Mouse (Mus musculus) forebrain, embryonic 11.5 days (tissue): ENCODE measurements around the gene Capn13. TPM values are rescaled to one million over a fixed set of nuclear protein-coding genes. Genes with fewer than 3 reads are reported as not detected.

Experiments
- ATAC-seq: fragments of 200-750 bp; cut with Nextera tagmentation; replicated peaks from 2 replicates; pipeline ENCODE4 v1.8.0; 2017; ENCODE audit warnings: moderate TSS enrichment; ENCODE audit not compliant: low FRiP score
- DNase-seq: peaks from one replicate; pipeline ENCODE4 v3.0.0-alpha.2; 2017; ENCODE audit warnings: low spot score
- H3K27ac ChIP-seq: fragments of 300-500 bp; sonication (generic); 2 replicates; pipeline ENCODE4 v1.5.1; 2014; ENCODE audit warnings: low read depth, low read length
- H3K27me3 ChIP-seq: fragments of 300-500 bp; sonication (generic); 2 replicates; pipeline ENCODE4 v1.6.1; 2014; ENCODE audit warnings: mild to moderate bottlenecking, low read length, mixed read lengths; ENCODE audit not compliant: control insufficient read depth, insufficient read depth
- H3K36me3 ChIP-seq: fragments of 300-500 bp; sonication (generic); 2 replicates; pipeline ENCODE4 v1.6.1; 2014; ENCODE audit warnings: mild to moderate bottlenecking, low read length, moderate library complexity, mixed read lengths; ENCODE audit not compliant: control insufficient read depth, insufficient read depth
- H3K4me1 ChIP-seq: fragments of 300-500 bp; sonication (generic); replicated peaks from 2 replicates; pipeline ENCODE4 v1.6.1; 2014; ENCODE audit warnings: low read length, mixed read lengths; ENCODE audit not compliant: control insufficient read depth, insufficient read depth
- H3K4me2 ChIP-seq: fragments of 300-500 bp; sonication (generic); 2 replicates; pipeline ENCODE4 v1.6.1; 2014; ENCODE audit warnings: low read depth, mild to moderate bottlenecking, low read length, moderate library complexity, mixed read lengths; ENCODE audit not compliant: severe bottlenecking
- H3K4me3 ChIP-seq: fragments of 300-500 bp; sonication (generic); 2 replicates; pipeline ENCODE4 v1.5.1; 2014; ENCODE audit warnings: low read depth, low read length
- H3K9ac ChIP-seq: fragments of 300-500 bp; sonication (generic); 2 replicates; pipeline ENCODE4 v1.6.1; 2014; ENCODE audit warnings: low read length
- H3K9me3 ChIP-seq: fragments of 300-500 bp; sonication (generic); 2 replicates; pipeline ENCODE4 v1.6.1; 2016; ENCODE audit warnings: low read length, mixed read lengths; ENCODE audit not compliant: control insufficient read depth
- WGBS: fragments of 180-500 bp; shearing (Covaris S2); extraction: QIAGEN DNeasy Blood & Tissue Kit; methylation state at CpG from one replicate; pipeline ENCODE4 v1.1.7; 2014; 5-methylcytosine and 5-hydroxymethylcytosine counted together
- polyA plus RNA-seq: library from polyadenylated mRNA; unstranded; fragments of >200 nt; fragmentation: Nextera tagmentation; extraction: Ambion mirVana; gene quantifications from 2 replicates; pipeline ENCODE4 v1.2.1, GENCODE M21; 2014

Gene Capn13
- polyA plus RNA-seq, 1 experiment from 2014 or later: not detected

DNA sequence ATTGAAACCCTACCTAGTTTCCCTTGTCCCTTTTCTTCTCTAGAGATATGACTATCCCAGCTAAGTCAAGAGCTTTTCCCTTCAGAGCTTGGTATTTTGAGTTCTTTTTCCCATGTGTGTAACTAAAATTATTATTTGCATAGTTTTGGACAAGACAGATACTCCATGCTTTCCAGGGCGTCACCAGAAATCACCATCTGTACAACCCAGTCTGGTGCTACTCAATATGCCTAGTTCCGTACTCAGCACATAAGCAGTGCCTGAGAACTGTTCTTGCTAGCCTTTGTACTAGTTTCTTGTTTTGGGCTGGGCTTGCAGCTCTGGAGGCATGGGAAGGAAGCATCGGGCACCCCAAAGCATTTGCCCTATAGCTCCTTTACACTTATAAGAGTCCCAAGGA lies 19.0 kb downstream of the Capn13 start:
- H3K9ac ChIP-seq: no peak overlapping the region
- no peak overlapping the region for H3K4me2 ChIP-seq
- H3K27me3 ChIP-seq: no peaks in the 10 kb centered on the region
- 95% methylated on average over 3 of the region's 3 CpGs for WGBS
- no peaks in the 10 kb centered on the region for H3K9me3 ChIP-seq
- no peaks in the 10 kb centered on the region for H3K36me3 ChIP-seq
- ATAC-seq (no peak), DNase-seq (no peak)
- no peak overlapping the region for H3K4me3 ChIP-seq
- no peaks in the 10 kb centered on the region for H3K4me1 ChIP-seq
- H3K27ac ChIP-seq: no peak overlapping the region

DNA sequence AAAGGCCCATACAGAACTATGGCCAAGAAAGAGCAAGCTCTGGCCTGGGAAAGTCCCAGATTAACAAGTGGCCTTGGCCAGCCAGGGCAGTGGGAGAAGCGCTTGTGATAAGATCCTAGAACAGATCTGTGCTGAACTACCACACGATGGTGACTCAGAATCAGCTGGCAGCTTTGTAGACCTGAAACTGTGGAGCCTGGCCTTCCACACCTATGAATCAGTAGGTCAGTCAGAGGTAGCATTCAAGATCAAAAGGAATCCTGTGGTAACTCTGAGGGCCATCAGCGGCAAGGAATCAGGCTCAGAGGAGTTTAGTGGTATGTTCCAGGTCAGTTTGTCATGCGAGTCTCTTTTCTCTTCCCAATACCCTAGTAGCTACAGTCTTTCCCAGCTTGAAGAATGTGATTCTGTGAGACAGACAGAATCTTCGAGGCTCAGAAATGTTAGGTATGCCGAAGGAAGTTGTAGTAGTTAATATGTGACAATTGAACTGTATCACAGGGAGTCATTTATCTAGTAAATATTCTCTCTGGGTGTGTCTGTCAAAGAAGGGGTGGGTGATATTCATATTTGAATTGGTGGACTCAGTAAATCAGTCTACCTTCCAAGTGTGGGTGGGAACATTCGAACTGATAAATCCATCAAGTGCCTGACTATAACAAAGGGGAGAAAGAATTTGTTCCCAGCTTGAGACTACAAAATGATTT lies 22.7 kb downstream of the Capn13 start:
- no peak overlapping the region for H3K27ac ChIP-seq
- no peak for DNase-seq

DNA sequence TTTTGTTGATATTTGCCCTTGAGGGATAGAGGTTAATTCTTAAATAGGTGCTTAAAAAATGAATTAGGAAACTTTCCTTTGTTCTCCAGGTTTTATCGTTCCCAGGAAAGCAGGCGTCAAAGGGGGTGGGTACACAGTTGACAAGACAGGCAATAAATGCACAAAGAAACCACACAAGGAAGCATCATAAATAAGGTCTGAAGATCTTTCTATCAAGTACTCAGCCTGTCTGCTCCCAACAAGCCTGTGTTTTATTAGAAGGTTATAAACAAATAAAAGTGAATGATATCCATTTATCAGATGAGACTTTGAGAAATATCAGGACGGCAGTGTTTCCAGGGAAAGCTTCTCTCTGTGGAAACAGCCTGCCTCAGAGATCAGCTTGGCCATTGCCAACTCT lies 33.3 kb downstream of the Capn13 start:
- Histone ChIP-seq H3K4me1 (no peaks in the 10 kb centered on the region), H3K4me2 (no peak overlapping the region), H3K4me3 (no peak overlapping the region), H3K27ac (no peak overlapping the region), H3K9me3 (no peaks in the 10 kb centered on the region), H3K36me3 (no peaks in the 10 kb centered on the region), H3K27me3 (no peaks in the 10 kb centered on the region), H3K9ac (no peak overlapping the region)
- WGBS: 88% methylated on average over 3 of the region's 3 CpGs
- DNase-seq (no peak), ATAC-seq (no peak)

More for the DNA sequence above, 22.7 kb downstream of the Capn13 start:
- ATAC-seq: no peak
- Histone ChIP-seq H3K4me1 (no peaks in the 10 kb centered on the region), H3K4me3 (no peak overlapping the region), H3K9ac (no peak overlapping the region), H3K36me3 (no peaks in the 10 kb centered on the region), H3K4me2 (no peak overlapping the region), H3K27me3 (no peaks in the 10 kb centered on the region), H3K9me3 (no peaks in the 10 kb centered on the region)
- WGBS: 89% methylated on average over 7 of the region's 7 CpGs

- 59% methylated on average over 5 of the region's 5 CpGs for WGBS
- DNase-seq (no peak), ATAC-seq (no peak)
- Histone ChIP-seq H3K9me3 (no peaks in the 10 kb centered on the region), H3K4me3 (no peak overlapping the region), H3K4me1 (no peaks in the 10 kb centered on the region), H3K9ac (no peak overlapping the region), H3K36me3 (no peaks in the 10 kb centered on the region), H3K27me3 (no peaks in the 10 kb centered on the region), H3K4me2 (no peak overlapping the region), H3K27ac (no peak overlapping the region)
Measured at GRCm38 (mm10) chr17:73361054-73361453, 39.6 kb downstream of the Capn13 start.

DNA sequence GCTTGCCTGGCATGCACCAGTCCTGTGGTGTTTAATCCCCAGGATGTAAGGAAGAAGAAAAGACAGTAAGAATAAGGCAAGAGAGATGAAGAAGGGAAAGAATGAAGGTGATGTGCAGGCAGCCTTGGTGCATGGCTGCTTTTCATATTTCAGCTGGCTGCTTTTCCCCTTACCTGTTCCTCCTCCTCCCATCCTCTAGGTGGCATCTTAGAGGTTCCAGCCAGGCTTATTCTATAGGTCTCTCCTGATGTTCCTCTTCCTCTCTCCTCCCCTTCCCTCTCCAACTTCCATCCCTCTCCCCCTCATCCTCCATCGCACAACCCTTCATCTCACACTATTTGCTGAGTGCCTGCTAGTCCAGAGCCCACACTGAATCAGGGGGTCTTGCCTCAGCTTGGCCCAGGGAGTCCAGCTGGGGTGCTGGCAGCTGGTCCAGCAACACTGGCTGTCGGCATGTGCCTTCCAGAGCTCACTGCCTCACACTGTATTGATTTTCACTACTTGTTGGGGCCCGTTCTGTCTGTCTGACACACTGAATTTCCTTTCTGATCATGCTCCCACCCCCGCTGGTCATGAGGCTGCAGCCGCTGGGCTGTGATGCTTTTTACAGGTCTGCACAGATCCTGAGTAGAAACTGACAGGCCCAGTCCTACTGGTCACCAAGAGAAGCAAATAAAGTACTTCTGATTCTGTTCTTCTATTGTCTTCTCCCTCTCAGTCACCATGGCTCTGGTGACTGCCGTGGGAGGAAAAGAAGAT lies 56.9 kb downstream of the Capn13 start:
- no peaks in the 10 kb centered on the region for H3K9me3 ChIP-seq
- H3K4me1 ChIP-seq: no peaks in the 10 kb centered on the region
- H3K27me3 ChIP-seq: no peaks in the 10 kb centered on the region
- H3K27ac ChIP-seq: no peak overlapping the region
- no peak for DNase-seq
- WGBS: 89% methylated on average over 6 of the region's 6 CpGs
- ATAC-seq: no peak
- no peak overlapping the region for H3K9ac ChIP-seq
- no peak overlapping the region for H3K4me2 ChIP-seq
- no peaks in the 10 kb centered on the region for H3K36me3 ChIP-seq
- no peak overlapping the region for H3K4me3 ChIP-seq

GRCm38 (mm10) chr17:73342673-73343072 lies 58.0 kb downstream of the Capn13 start:
- 70% methylated on average over 14 of the region's 14 CpGs for WGBS
- Histone ChIP-seq H3K9ac (no peak overlapping the region), H3K27me3 (no peaks in the 10 kb centered on the region), H3K36me3 (no peaks in the 10 kb centered on the region), H3K9me3 (no peaks in the 10 kb centered on the region), H3K4me3 (no peak overlapping the region), H3K4me1 (no peaks in the 10 kb centered on the region), H3K4me2 (no peak overlapping the region), H3K27ac (no peak overlapping the region)
- ATAC-seq (no peak), DNase-seq (no peak)

DNA sequence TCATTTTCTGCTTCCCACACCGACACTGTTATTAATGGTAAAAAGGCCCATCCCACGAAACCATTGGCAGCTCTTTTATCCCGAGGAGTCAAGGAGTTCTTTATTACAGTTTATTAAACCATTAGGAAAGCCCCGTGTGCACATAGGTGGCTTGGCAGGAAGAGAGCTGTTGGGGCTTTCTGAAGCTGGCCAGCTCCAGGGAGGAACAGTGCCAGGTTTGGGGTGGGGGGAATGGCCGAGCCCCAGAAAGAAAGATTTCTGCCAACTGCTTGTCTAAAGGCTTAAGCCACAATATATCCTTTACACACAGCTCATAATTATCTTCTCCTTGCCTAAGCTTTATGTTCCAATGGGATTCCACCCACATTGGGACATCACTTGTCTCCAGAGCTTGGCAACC lies 71.6 kb downstream of the Capn13 start:
- no peak for DNase-seq
- ATAC-seq: no peak

DNA sequence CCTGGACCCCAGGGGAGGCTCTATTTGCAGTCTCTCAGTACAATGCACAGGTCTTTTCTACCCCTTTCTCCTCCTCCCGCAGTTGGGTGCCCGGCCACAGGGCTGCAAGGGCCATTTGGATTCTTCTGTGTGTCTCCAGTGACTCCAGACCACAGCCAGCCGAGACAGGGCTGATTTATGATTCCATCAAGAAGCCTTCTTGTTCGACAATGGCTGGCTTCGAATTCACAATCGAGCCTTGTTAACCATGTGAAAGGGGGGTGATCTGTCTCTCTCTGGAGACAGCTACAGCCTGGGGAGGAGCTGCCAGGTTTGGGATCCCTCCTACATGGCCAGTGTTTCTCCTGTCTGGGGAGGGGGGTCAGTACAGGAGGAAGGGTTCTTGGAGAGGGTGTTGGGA lies 75.4 kb downstream of the Capn13 start:
- no peak overlapping the region for H3K4me2 ChIP-seq
- no peaks in the 10 kb centered on the region for H3K27me3 ChIP-seq
- ATAC-seq (no peak), DNase-seq (no peak)
- H3K4me3 ChIP-seq: no peak overlapping the region
- H3K4me1 ChIP-seq: no peaks in the 10 kb centered on the region
- WGBS: 61% methylated on average over 6 of the region's 6 CpGs
- no peak overlapping the region for H3K9ac ChIP-seq
- no peaks in the 10 kb centered on the region for H3K9me3 ChIP-seq
- no peak overlapping the region for H3K27ac ChIP-seq
- no peaks in the 10 kb centered on the region for H3K36me3 ChIP-seq

More for the DNA sequence above, 71.6 kb downstream of the Capn13 start:
- no peaks in the 10 kb centered on the region for H3K36me3 ChIP-seq
- H3K9me3 ChIP-seq: no peaks in the 10 kb centered on the region
- H3K9ac ChIP-seq: no peak overlapping the region
- no peak overlapping the region for H3K4me2 ChIP-seq
- H3K4me3 ChIP-seq: no peak overlapping the region
- no peaks in the 10 kb centered on the region for H3K4me1 ChIP-seq
- H3K27ac ChIP-seq: no peak overlapping the region
- 89% methylated on average over 5 of the region's 5 CpGs for WGBS
- no peaks in the 10 kb centered on the region for H3K27me3 ChIP-seq

DNA sequence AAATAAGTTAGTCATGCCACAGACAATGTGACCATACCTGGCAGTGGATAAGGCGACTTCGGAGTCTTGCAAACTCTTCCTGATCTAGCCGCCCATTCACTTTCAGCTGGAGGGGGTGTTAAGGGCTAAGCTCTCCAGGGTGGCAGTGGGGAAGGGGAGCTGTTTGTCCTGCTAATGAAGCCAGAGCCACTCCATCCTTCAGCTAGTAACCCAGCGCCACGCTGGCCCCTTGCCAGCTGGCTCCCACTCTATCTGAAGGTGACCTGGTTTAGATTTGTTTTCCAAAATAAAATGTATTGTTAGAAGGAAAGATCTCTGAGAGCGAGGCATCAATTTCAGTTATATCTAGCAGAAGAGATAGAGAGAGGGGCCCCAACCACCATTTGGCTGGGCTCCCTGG lies 75.9 kb downstream of the Capn13 start:
- H3K27me3 ChIP-seq: no peaks in the 10 kb centered on the region
- no peaks in the 10 kb centered on the region for H3K36me3 ChIP-seq
- H3K4me2 ChIP-seq: no peak overlapping the region
- no peaks in the 10 kb centered on the region for H3K4me1 ChIP-seq
- WGBS: 62% methylated on average over 6 of the region's 6 CpGs
- no peak overlapping the region for H3K9ac ChIP-seq
- H3K9me3 ChIP-seq: no peaks in the 10 kb centered on the region
- no peak for DNase-seq
- no peak for ATAC-seq
- H3K27ac ChIP-seq: no peak overlapping the region
- no peak overlapping the region for H3K4me3 ChIP-seq
